Mouse (Mus musculus) CH12.LX (cell line): ENCODE measurements at regions not wholly inside any gene's neighbourhood (a gene's known extent, or its start where the extent isn't known, plus 50 kb on each side); places are given as distances from the start of the nearest gene placed in this dataset.

Experiments
- BHLHE40 ChIP-seq: IDR thresholded peaks from 2 replicates; pipeline ENCODE4 v1.6.1; 2011; ENCODE audit warnings: mild to moderate bottlenecking, low read depth, low read length, improper control_type of control experiment
- CTCF ChIP-seq, 2 experiments: IDR thresholded peaks in 1 of 2; conservative IDR thresholded peaks in 1 of 2; 2 replicates each; pipeline ENCODE4 v1.5.1; 2011 to 2012; ENCODE audit warnings: low read depth in 2 of 2, low read length in 2 of 2, improper control_type of control experiment in 1 of 2, inconsistent platforms in 1 of 2, mild to moderate bottlenecking in 1 of 2, moderate library complexity in 1 of 2
- E2F4 ChIP-seq: IDR thresholded peaks from 2 replicates; pipeline ENCODE4 v1.6.1; 2011; ENCODE audit warnings: low read depth, low read length, improper control_type of control experiment; ENCODE audit not compliant: insufficient replicate concordance
- NRF1 ChIP-seq: IDR thresholded peaks from 2 replicates; pipeline ENCODE4 v1.6.1; 2014; ENCODE audit warnings: low read depth, mild to moderate bottlenecking, inconsistent platforms, low read length, improper control_type of control experiment, moderate library complexity
- POLR2A ChIP-seq: IDR thresholded peaks from 2 replicates; pipeline ENCODE4 v1.6.1; 2011; ENCODE audit warnings: low read depth, mild to moderate bottlenecking, improper control_type of control experiment, low read length

DNA sequence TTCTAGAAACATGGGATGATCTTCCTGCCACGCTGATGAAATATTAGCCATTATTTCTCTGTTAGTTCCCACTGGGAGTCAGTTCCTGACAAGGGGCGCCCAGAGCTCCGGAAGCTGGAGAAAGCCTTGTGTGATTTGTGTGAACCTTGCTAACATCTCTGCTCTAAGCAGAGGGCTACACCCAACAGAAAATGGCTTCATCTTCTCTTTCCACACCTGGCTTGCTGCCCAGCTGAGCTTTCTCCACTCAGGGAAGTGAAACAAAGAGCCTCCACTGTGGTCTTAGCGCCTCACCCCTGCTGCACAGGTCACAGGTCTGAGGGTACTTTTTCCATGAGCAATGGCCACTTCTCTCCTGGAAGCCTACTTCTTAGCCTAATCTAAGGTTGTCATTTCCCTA, 285.2 kb downstream of the Rps24 start:
- TF ChIP-seq POLR2A (no peak), CTCF (conservative IDR thresholded peaks at IDR 0.05 in 1 of 2, IDR thresholded peaks at IDR 0.05 in 1 of 2; ENCODE audit: low read depth in 2 of 2, low read length in 2 of 2) (no peak), E2F4 (no peak), BHLHE40 (0 out of 2 replicates have a peak, but pooled peaks have one; percentile 28), NRF1 (no peak)
